Mouse (Mus musculus) cerebellum, postnatal 4 days (tissue): Measurements from ENCODE around the gene Dio2.

Experiments used
- DNase-seq, 2 experiments: peaks; one replicate each; pipeline ENCODE4 v3.0.0; 2022; ENCODE audit warnings: low spot score in 2 of 2, mixed read lengths in 1 of 2

Gene Dio2

DNA sequence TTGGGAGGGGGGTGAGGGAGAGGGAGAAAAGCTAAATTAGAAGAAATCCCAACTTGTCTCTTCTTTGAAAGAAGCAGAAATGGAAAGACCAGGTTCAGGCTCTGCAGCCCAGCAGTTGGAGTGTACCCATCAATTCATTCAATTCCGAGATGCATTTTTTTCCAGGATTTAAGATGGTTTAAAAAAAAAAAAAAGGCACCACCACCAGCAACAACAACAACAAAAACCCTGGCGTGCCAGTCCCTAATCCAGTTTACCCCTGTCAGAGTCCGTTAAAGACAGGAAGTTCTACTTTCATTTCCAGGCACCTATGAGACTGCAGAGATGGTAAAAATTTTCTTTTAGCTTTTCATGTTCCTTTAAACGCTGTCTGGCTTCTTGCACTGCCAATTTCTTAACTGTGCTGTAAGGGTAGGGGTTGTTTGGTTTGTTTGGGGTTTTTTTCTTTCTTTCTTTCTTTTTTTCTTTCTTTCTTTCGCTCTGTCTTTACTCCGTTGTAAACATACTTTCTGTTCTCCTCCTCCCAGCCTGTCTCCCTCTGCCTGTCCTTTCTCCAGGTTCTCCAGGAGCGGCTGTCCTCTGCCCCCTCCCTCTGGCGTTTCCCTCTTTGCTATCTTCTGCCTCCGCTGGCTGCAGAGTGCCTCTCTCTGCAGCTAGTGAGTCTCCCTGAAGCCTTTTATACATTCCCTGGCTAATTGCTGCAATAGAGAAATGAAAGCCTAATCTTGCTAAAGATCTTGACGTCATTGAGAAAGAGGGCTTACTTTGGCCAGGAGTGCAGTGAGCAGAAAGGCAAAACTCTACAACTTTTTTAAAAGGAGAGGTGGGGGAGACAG, at the start of gene Dio2:
Gene Dio2, minus strand, starts transcription at position 51 of the 836 bp plus-strand sequence.
- DNase-seq = peak in 1 of 2 experiments; percentile 7

- DNase-seq = no peak
Measured at GRCm38 (mm10) chr12:90781438-90781837, 43.2 kb upstream of the Dio2 start.

DNA sequence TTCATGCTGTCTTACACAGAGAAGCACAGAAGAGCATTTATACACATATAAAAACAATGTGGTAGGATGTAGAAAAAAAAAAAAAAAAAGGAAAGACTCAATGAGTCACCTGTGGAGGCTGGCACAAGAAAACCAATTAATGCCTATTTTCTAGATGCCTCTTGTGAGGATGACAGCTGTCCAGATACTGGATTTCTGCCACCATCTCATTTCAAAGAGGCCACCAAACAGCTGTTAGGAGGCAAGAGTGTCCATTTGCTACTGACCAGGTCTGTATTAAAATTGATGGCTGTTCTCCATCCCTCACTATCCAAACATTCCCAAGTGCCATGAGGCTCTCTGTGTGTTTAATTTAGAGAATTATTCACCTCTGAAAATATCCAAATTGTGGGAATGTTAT, 6.5 kb upstream of the Dio2 start:
- DNase-seq = no peak

DNA sequence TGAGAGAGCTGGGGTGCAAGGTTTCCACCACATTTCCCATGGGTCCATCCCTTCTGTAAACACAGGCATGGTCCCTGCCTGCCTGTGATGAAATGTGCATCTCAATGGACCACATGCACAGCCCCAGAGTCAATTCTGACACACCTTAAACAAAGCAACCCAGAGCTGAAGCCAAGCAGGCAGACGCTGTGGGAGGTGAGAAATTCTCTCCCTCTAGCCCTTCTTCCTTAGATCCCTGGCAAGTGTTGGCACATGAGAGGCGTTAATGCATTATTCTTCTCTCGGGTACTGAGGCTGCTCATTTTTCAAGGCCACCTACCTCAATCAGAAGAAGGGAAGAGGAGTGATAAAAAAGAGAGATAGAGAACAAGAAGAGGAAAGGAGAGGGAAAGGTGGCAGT, 5.4 kb upstream of the Dio2 start:
- DNase-seq = no peak

DNA sequence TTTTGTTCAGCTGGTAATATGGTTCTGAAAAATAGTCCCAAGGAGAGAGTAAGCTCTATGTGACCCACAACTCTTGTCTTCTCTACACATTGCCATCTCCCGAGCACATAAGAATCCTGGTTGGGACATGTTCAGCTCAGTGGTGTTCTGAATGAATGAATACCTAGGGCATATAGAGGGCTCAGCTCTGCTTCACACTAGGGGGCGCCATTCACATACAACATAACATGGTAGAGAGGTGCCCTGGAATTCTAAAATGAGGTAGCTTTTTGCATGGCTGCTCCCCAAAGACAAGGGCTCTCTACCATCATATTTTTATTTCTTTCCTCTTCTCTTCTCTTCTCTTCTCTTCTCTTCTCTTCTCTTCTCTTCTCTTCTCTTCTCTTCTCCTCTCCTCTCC, 2.2 kb upstream of the Dio2 start:
- DNase-seq = peak; percentile 25 to 51

DNA sequence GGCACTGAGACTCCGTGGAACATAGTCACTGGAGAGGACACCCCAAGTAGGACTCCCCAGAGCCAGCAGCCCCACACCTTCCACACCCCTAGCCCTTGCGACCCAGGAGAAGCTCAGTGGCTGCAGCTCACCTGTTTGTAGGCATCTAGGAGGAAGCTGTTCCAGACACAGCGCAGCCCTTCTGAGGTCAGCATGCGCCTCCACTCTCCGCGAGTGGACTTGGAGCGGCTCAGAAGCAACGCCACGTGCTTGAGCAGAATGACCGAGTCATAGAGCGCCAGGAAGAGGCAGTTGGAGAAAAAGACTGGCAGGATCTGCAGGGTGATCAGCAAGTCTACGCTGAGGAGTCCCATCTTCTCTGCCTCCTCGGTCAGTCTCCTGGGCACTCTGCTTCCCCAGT, 306 bp downstream of the Dio2 start:
- DNase-seq = no peak

- no peak for DNase-seq
Measured at GRCm38 (mm10) chr12:90735447-90735846, 2.8 kb downstream of the Dio2 start.

DNA sequence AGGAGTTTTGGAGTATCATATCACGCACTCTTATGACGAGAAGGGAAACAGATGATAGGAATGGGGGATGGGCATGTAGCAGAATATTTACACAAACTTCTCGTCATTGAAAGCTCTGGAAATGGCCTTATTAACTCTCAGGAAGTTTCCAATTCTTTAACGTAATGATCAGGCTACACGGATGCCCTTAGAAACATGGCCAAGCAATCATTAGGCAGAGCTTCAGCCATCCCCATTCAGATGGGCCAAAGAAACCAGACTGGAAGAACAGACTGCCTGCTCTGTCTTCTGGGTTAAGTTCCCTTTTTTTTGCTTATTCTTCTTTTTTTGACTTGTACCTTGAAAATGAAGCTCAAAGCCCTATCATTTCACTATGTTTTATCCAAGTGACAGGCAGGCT, 3.7 kb downstream of the Dio2 start:
- no peak for DNase-seq

- no peak for DNase-seq
Measured at GRCm38 (mm10) chr12:90733721-90734120, 4.5 kb downstream of the Dio2 start.

GRCm38 (mm10) chr12:90729648-90730047, 8.6 kb downstream of the Dio2 start:
- peak; percentile 50 to 77 for DNase-seq

DNA sequence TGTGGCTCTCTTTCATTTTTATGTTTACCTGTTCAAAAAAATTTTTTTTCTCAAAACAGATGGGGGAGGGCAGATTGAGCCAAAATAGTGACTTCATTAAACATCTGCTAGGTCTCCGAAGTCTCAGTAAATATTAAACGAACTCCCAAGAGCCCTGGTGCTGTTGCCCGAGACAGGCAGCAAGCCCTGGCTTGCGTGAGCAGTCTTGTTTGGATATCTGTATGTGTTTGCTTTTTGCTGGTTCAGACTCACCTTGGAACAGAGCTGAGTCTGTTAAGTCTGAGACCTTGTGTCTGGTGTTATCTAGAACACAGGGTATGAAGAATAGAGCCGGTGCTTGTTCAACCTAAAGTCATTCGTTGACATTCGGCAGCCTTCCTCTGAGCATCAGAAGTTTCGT, 13.1 kb downstream of the Dio2 start:
- DNase-seq = no peak

DNA sequence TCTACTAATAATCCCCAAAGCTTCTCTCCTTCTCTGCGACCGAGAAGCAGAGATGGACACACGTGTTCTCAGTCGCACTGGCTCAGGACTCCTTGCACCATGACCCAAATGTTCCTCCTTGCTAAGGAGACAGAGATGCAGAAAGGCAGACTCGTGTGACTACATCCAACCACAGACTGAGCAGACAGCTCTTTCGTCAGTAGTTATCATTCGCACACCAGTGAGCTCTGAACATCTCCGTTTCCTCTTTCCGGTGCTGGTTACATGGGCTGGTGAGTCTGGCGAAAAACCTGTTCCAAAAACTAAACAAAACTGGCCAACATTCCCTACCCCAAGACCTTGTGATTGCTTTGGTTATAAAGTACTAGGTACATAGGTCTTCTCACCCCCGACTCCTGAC, 13.6 kb downstream of the Dio2 start:
- no peak for DNase-seq

GRCm38 (mm10) chr12:90694135-90694534, 44.1 kb downstream of the Dio2 start:
- no peak for DNase-seq
